Mouse (Mus musculus) granulocyte monocyte progenitor cell, adult 5-6 weeks (primary cell): Measurements from ENCODE around the gene Rab31. TPM values are rescaled to one million over a fixed set of nuclear protein-coding genes. Genes with fewer than 3 reads are reported as not detected.
"Not testable (repeated sequence)": the region's sequence is repeated elsewhere in the genome, so short reads cannot be mapped to it uniquely, and the experiment has no call there.

ENCODE experiments used
- ATAC-seq: replicated peaks from 2 replicates; pipeline ENCODE4 v1.8.0; 2016; ENCODE audit warnings: mild to moderate bottlenecking, moderate TSS enrichment, inconsistent platforms; ENCODE audit not compliant: poor library complexity, severe bottlenecking
- total RNA-seq, 2 experiments: library from RNA; stranded (forward) in 1 of 2; stranded (reverse) in 1 of 2; fragments of 200-712, 200-1000 nt in 1 of 2; fragments of >200 nt in 1 of 2; fragmentation: Nextera tagmentation in 1 of 2; gene quantifications; 2 replicates each; pipeline ENCODE4 v1.2.3; 2014 to 2017

Gene Rab31
- total RNA-seq, 2 experiments from 2014 or later = 48.3 to 73.6 TPM

DNA sequence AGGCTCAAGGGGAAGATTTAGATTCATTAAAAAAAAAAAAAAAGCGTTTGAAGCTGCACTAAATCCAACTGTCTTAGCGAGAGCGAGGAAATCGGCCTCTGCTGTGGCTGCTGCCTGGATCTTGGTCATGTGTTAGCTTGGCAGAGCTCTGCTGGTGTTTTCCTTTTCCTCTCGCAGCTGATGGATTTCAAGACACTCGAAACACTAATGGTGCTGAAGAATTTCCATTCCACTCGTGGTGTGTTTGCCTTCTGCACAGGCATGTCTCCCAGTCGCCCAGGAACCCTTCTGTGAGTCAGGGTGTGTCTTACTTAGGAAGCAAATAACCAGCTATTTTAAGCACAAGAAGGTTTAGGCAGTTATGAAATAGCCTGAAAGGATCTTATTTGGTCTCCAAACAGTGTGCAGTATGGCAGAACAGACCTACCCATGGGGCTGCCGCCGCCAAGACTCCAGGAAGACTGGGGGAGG is 129.5 kb downstream of the Rab31 start:
- ATAC-seq = no peak; the same call in 1 of the 2 replicates

DNA sequence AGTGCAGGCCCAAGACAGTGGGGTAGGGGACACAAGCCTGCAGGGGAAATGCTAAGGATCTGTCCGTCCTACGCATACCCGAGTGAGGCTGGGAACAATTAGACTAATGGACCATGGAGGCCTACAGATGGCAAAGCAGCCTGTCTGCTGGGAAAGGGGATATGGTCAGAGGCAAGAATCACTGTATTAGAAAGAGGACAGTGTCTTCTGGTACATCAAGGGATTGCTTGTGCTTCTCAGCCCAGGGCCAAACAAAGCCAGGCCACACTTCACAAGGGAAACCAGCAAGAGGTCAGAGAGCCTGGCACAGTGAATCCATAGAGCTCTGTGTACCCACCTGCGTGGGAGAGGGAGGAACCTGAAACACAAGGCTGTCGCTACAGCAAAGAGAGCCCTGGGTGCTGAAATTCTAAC is 130.0 kb downstream of the Rab31 start:
- no peak for ATAC-seq

DNA sequence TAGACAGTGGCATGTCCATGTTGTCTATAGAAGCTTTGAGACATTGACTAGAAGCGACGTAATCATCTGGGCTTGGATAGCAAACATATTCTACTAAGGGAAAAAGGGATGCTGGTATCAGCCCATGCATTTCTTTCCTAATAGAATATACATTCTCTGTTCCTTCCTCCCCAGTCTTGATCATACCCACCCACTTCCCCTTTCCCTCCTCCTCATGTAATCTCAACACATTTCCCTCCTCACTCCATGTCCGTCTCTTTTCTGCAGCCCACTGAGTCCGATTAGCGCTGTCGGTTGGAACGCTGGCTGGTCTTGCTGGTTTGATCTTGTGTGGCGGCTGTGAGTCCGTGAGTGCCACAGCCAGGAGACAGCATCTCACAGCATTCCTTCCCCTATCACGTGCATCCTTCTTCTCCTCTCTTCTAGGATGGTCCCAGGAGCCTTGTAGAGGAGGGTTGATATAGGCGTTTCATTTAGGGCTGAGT is 130.8 kb downstream of the Rab31 start, which contains the start of gene Txndc2:
Gene Txndc2 (minus strand): TSS at position 435 of the 485 bp plus-strand sequence.
- ATAC-seq = peak; percentile 89

DNA sequence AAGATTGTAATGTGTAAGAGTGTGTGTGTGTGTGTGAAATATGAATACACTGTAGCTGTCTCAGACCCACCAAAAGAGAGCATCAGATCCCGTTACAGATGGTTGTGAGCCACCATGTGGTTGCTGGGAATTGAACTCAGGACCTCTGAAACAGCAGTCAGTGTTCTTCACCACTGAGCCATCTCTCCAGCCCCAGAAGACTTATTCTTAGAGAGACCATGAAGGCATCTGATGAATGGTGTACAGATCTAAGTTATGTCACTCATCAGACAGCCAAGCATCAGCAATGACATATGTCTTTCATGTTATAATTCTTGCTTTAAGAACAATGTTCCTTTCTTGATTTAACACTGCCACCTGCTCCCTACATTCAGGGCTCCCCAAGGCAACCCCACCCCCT is 133.4 kb downstream of the Rab31 start:
- no peak for ATAC-seq

DNA sequence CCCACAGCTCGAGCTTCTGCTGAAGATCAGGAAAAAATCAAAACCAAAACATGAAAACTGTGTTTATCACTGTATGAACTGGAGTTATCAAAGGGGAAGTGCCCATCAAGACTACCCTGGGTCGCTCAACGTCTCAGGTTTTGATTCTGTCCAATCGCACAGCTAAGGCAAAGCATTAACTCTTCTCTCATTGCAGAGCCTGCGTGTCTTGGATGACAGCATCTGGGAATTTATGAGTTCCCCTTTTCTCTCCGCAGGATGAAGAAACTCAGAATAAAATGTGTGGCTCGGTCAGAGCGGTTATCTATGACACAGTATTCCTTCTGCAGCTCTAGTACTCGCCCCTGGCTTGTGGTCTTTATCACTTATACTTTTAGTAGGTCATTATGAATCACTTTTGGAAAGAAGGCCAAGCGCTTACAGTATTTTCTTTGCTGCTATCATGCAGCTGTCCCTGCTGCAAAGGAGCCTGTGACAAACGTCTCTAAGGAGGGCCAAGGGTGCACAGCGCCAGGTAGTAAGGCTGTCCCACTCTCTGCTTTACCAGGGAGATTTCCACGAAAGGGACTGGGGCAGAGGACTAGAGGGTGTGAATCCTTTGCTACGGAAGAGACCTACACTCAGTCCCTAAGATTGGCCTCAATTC is 136.7 kb downstream of the Rab31 start:
- ATAC-seq = peak; percentile 98

DNA sequence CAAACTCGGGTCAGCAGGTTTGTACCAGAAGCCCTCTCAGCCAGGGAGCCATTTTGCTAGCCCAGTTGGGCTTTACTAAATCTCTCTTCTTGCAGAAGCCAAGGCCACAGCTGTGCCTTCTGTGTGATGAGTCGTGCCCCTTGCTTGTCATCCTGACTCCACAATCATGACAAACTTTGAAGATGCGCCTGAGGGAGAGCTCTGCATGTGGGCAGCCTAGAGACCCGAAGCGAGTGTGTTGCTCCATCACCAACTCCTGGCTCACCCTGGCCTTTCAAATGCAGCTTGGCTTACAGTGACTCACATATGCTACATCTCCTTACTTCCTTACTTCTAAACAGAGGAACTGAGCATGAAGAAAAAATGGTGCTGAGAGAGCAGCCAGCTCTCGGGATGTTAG is 142.6 kb downstream of the Rab31 start:
- ATAC-seq = peak; percentile 92

DNA sequence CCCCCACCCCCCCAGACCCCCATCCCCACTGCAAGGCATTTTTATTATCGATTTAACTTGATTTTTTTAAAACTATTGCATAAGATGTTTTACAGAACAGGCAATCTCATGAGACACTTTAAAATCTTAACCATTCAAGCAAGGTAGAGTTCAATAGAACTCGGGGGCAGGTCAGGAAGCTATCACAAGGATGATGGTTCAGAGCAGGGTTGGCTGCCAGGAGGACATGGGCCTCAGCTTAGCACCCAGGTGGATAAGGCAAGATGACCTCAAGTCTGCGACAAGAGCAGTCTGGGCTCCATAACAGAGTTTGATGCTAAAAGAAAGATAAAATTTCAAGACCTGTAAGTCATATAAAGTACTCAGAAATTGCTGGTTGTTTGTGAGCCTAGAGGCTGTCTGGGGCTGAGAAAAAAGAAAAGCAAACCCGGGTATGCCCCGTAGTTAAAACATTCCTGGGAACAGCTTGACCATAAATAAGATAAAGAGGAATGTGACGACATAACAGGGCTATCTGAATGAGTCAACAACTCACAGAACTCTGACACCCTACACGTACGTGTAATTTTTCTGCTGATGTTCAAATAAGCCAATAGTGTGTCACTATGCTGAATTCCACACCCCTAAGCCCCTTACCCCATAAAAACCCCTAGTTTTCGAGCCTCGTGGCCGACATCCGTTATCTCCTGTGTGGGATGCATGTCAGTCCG is 143.6 kb downstream of the Rab31 start:
- not testable (repeated sequence) for ATAC-seq

DNA sequence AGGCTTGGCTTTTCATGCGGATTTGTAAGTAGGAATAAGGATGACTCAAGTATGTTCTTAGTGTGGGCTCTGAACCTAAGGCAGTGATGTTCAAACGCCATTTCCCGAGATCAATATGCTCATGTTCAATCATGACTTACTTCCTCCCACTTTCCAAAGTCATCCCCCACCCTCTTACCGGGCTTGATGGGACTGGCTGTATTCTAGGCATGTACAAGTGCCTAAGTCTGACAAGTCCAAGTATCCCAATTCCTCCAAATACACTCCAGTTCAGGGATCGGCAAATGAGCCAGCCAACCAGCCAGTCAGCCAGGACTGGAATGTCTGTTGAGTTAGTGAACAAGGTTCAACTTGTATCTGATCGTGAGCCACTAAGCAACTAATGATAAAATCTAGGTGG is 146.3 kb downstream of the Rab31 start:
- ATAC-seq = no peak

DNA sequence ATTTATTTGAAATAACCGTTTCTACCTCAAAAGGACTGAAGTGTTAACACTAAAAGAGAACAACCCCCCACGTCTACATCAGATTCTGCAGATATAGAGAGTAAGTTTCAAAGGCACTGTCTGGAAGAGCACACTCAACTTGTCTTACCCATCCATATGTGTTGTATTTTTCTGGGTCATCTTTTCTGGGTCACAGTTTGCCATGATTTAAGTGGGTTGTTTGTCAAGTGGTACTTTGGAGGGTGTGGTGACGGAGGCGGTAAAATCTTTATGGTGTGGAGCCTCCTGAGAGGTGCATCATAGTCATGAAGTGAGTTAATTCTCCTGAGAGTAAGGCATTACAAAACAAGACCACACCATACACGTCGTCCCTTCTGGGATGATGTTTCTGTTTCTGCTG is 147.0 kb downstream of the Rab31 start:
- no peak for ATAC-seq

DNA sequence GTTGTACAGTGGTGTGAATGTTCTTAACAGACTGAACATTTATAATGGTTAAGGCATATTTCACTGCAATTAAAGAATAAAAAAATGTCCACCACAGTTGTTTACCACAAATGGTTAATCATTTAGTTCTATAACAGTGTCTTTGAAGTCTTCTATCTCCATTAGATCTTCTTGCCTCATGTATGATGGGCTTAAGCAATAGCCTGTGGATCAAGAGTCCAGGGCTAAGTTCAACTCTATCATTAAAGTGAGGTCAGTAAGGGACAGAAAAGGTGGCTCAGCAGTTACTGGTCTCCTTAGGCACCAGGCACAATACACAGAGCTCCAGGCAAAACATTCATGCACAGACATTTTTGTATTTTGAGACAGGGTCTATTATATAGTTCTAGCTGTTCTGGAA is 149.4 kb downstream of the Rab31 start:
- no peak for ATAC-seq

DNA sequence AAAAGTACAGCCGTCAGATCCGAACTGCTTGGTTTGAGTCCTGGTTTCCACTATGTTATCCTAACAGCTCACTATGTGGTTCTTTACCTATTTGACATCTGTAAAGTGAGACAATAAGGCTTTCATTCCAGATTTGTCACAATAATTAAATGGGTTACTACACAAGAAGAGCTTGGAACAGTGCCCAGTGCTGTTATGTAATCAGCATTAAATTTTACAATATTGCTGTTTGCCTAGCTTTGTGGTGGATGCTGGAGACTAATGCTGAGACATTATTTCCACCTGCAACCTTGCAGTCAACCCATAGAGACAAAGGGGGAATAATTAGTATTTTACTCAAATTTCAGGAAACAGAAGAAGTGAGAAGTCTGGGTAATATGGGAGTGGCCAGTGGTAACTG is 154.1 kb downstream of the Rab31 start:
- ATAC-seq = peak; percentile 41

DNA sequence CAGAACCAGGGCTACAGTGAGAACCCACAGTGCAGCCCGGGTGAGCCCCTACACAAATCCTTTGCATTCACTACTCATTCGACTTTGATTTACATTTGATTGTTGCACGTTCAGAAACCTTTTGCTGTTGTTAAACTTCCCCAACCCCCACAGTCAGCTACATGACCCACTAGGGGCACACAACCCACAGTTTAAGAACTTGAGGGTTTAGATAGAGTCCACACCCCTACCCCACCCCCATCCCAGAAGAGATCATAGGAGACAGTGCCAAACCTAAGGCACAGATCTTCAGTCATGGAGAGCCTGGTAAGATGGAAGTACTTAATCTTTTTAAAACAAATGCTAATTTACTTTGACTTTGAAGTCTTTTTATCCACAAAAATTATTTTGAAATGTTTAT is 156.9 kb downstream of the Rab31 start:
- no peak for ATAC-seq

DNA sequence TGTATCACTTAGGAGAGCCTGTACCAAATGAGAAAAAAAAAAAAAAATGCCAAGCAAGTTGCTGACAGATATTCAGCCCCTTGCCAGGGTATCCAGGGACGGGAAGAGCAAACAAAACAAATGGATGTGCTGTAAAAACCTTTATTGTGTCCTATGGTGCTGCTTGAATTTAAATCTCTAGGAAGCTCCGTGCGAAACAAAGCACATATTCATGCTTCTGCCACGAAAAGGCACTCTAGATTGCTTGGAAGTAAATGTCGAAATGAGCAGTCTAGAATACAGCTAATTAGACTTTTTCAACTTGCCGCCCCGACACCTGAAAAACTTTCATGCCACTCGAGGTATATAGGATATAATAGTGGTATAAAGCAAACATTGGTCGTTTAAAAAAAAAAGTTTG is 158.1 kb downstream of the Rab31 start:
- ATAC-seq = no peak

DNA sequence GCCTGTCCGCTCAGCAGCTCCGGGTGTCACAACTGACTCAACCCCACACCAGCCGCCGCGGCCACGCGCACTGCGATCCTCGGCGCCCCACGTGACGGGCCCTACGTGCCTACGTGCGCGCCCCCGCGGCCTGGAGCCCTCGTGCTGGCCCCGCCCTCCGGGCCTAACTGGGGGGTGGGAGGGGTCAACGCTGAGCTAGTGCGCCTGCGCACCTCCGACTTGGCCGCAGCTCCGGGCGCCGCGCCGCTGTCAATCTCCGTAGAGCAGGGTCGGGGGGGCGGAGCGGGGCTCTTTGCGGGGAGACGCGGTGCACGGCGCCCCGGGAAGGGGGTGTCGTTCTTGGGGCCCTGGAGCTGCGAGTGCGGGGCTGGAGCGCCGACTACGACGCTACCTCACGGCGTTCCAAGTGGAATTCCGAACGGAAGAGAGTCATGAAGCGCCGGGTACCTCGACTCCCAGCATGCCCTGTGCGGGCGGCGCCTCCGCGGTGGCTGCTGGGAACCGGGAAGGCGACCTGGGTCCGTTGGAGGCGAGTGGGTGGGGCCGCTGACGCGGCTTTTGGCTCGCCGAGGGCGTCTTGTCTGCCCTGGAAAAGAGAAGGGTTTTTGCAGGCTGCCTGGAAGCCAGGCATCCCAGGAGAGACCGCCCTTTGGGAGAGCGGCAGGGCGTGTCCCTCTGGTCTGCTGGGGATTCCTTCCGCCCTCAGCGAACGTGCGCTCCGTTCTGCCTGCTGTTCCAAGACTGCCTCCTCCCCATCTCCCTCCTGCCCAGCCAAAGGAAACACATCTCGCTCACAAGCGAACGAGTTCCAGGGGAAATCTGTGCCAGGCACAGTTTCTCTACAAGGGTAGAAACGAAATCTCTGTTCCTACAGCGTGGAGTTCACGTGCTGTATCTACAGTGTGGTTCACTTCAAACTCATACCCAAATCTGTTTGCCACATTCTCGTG is 158.8 kb downstream of the Rab31 start, which contains the start of gene Vapa:
Gene Vapa (minus strand): TSS at position 93 of the 950 bp plus-strand sequence.
- peak; percentile 71 for ATAC-seq

DNA sequence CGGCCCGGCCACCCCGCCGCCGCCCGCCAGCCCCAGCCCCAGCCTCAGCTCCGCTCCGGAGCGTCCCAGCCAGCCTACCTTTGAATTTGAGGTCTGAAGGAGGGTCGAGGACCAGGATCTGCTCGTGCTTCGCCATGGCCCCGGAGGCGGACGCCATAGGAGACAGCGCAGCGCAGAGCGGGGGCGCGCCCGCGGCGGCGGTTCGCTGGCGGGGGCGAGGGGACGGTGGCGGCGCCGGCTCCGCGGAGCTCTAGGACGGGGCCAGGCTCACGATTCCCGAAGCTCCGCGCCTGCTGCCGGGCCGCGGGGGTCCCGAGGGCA is 159.4 kb downstream of the Rab31 start:
- no peak for ATAC-seq

DNA sequence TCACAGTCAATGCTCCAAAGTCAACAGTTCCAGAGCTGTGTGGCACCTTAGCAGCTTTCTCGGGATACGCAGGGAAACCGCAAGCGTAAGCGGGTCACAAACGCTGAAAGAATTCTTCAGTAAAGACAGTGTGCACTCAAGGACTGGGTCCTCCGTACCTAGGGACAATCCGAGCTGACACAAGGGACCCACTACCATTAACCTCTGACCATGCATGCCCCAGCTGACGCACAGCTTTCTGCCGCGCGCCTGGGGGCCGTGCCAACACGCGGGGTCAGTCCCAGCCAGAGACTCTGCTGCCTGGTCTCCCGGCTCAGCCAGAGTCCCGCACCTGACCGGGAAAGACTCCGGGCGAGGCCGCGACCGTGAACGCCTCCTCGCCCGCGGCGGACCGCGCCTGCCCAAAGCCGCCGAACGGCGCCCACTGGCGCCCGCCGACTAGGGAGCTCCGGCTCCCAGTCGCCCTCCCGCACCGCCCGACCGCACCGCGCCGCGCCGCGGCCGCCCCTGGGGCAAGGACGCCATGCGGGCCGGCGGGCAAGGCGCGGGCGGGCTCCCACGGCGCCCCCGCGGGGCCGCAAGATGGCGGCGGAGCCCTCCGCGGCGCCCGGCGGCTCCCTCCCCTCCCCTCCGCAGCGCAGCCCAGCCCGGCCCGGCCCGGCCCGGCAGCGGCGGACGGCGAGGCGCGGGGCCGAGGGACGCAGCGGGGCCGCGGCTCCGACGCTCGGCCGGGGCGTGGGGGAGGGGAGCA is 160.0 kb downstream of the Rab31 start:
- no peak for ATAC-seq

DNA sequence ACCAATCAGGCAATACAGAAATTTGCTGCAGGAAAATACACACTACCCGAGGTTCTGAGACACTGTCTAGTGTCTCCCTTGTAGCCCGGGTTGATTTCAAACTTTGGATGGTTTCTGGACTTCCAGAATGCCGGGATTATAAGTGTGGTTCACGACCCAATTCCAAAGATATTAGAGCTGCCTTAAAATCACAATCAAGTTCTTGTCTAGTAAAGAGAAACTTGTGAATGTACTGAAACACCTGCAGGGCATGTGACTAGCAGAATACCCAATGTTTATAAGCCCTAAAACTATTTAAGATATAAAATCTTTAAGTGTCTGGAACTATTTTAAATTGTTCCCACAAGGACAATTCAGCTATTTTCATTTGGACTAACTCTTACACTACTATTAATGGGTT is 160.8 kb downstream of the Rab31 start:
- ATAC-seq = no peak

DNA sequence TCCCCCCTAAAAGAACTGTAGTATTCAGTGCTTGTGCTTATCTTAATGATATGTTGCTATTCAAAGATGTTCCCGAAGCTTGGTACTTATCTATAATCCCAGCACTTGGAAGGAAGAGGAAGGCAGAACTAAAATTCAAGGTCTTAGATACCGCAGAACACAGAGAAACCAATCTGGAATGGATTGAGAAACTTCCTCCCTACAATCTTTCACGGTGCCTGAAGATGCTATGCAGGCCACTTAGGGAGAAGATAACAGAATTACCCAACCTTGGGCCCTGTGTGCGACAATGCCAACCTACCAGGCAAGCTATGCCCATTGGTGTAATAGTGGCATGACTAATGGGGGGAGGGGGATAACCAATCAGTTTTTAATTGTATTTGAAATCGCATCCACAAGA is 163.8 kb downstream of the Rab31 start:
- ATAC-seq = peak; percentile 54

DNA sequence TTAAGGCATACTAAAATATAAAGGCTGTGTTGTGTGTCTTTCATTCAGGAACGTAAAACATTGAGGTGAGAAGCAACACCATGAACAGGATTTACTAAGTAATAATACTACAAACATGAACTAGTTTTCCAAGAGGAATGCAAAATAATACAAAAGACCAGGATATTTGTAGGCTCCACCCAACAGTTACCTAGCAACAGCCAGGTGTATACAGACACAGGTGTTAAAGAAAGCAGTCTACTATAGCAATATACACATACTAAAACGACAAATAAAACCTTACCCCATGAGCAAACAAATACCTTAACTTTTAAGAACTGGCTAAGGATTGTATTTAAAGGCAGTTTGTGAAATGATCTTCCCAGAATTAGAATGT is 164.3 kb downstream of the Rab31 start:
- ATAC-seq = no peak
